Mouse (Mus musculus): ENCODE measurements at regions not wholly inside any gene's neighbourhood (a gene's known extent, or its start where the extent isn't known, plus 50 kb on each side); places are given as distances from the start of the nearest gene placed in this dataset.

DNA sequence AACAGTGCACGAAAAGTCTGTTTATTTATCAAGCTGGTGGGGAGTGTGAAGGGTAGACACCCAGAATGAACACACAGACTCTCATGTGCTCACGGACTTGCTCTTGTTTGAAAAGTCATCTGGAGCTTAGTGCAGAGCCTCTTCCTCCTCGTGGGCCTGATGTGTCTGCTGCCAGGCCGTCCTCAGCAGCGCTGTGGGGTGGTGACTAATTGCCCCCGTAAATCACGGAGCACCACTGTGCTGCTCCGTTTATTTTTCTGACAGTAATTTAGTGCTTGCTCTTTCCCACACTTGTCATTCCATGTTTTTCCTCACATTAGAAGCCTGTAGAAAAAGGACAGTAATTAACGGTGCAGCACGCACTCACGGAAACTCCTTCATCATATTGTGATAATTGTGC lies 51.2 kb upstream of the Gm17304 start:
- 14% methylated on average over 11 of the region's 11 CpGs for WGBS
- ATAC-seq (replicated peaks; ENCODE audit: low FRiP score, low TSS enrichment, low read depth), result no peak
- H3K27me3 ChIP-seq (replicated peaks; ENCODE audit: control insufficient read depth, insufficient read depth, low read length), result peaks cover 58% of the 10 kb centered on the region

DNA sequence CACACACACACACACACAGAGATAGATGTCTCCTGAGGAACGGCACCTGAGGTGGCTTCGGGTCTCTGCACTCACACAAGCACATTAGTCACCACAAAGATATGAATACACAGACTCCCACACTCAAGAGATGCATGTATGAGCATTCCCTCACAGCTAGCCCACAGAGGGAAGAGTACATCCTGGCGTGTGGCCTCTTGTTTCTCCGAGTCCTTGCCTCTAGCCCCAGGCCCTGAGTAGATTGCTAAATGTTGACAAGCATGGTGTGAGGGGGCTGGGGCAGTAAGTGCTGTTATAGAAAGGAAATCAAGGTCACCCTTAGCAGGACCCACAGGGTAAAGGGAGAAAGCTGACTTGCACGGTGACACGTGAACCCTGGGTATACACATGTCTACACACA lies 69.6 kb upstream of the Gm17304 start:
- Histone ChIP-seq H3K36me3 (ENCODE audit: control insufficient read depth, insufficient read depth, low read length) (no peaks in the 10 kb centered on the region), H3K4me2 (ENCODE audit: low read length) (no peak overlapping the region), H3K4me3 (ENCODE audit: low read depth, low read length) (no peak overlapping the region), H3K9ac (ENCODE audit: low read length) (no peak overlapping the region), H3K27ac (ENCODE audit: low read depth) (no peak overlapping the region), H3K9me3 (ENCODE audit: control insufficient read depth, low read length) (no peaks in the 10 kb centered on the region), H3K4me1 (replicated peaks; ENCODE audit: control insufficient read depth, insufficient read depth, low read length) (no peaks in the 10 kb centered on the region; the same call in 1 of the 2 replicates), H3K27me3 (replicated peaks; ENCODE audit: control insufficient read depth, insufficient read depth, low read length) (no peaks in the 10 kb centered on the region)
- 77% methylated on average over 6 of the region's 6 CpGs for WGBS
- ATAC-seq (replicated peaks; ENCODE audit: low FRiP score, low TSS enrichment, low read depth) (no peak), DNase-seq (ENCODE audit: low spot score) (no peak)

More for the DNA sequence above, 51.2 kb upstream of the Gm17304 start:
- H3K9ac ChIP-seq (ENCODE audit: low read length), result no peak overlapping the region
- no peaks in the 10 kb centered on the region for H3K9me3 ChIP-seq (ENCODE audit: control insufficient read depth, low read length)
- H3K4me1 ChIP-seq (replicated peaks; ENCODE audit: control insufficient read depth, insufficient read depth, low read length), result peaks cover 4% of the 10 kb centered on the region; the same call in 1 of the 2 replicates
- H3K27ac ChIP-seq (ENCODE audit: low read depth), result no peak overlapping the region
- no peak overlapping the region for H3K4me3 ChIP-seq (ENCODE audit: low read depth, low read length)
- no peak for DNase-seq (ENCODE audit: low spot score)
- H3K4me2 ChIP-seq (ENCODE audit: low read length), result no peak overlapping the region
- H3K36me3 ChIP-seq (ENCODE audit: control insufficient read depth, insufficient read depth, low read length), result no peaks in the 10 kb centered on the region

DNA sequence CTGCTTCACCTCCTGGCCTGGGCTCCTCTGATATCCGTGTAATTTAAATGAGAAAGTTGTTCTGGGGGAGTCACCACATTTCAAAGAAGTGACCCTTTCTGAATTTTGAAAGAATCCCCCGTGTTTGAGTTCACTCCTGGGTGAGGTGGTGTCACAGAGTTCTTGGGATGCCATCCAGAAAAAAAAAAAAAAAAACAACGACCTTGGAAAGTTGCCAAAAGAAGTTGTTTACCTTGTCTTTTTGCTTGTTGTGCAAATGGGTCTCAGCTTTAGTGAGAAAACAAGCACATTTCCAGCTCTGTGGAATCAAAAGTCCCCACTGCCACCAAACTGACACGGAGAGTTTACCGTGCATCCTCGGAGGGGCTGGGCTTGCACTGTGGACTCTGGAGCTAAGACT lies 71.7 kb upstream of the Gm17304 start:
- H3K4me2 ChIP-seq (ENCODE audit: low read length), result no peak overlapping the region
- no peaks in the 10 kb centered on the region; the same call in 1 of the 2 replicates for H3K4me1 ChIP-seq (replicated peaks; ENCODE audit: control insufficient read depth, insufficient read depth, low read length)
- no peak overlapping the region for H3K27ac ChIP-seq (ENCODE audit: low read depth)
- DNase-seq (ENCODE audit: low spot score) (no peak), ATAC-seq (replicated peaks; ENCODE audit: low FRiP score, low TSS enrichment, low read depth) (no peak)
- no peaks in the 10 kb centered on the region for H3K27me3 ChIP-seq (replicated peaks; ENCODE audit: control insufficient read depth, insufficient read depth, low read length)
- H3K4me3 ChIP-seq (ENCODE audit: low read depth, low read length), result no peak overlapping the region
- H3K36me3 ChIP-seq (ENCODE audit: control insufficient read depth, insufficient read depth, low read length), result no peaks in the 10 kb centered on the region
- no peaks in the 10 kb centered on the region for H3K9me3 ChIP-seq (ENCODE audit: control insufficient read depth, low read length)
- no peak overlapping the region for H3K9ac ChIP-seq (ENCODE audit: low read length)
- 36% methylated on average over 6 of the region's 6 CpGs for WGBS

- Histone ChIP-seq H3K4me3 (ENCODE audit: low read depth, low read length) (no peak overlapping the region), H3K27me3 (replicated peaks; ENCODE audit: control insufficient read depth, insufficient read depth, low read length) (no peaks in the 10 kb centered on the region), H3K27ac (ENCODE audit: low read depth) (no peak overlapping the region), H3K9ac (ENCODE audit: low read length) (no peak overlapping the region), H3K36me3 (ENCODE audit: control insufficient read depth, insufficient read depth, low read length) (no peaks in the 10 kb centered on the region), H3K4me2 (ENCODE audit: low read length) (no peak overlapping the region), H3K4me1 (replicated peaks; ENCODE audit: control insufficient read depth, insufficient read depth, low read length) (no peaks in the 10 kb centered on the region; the same call in 1 of the 2 replicates), H3K9me3 (ENCODE audit: control insufficient read depth, low read length) (no peaks in the 10 kb centered on the region)
- ATAC-seq (replicated peaks; ENCODE audit: low FRiP score, low TSS enrichment, low read depth), result no peak
- WGBS, result 57% methylated on average over 5 of the region's 5 CpGs
- no peak for DNase-seq (ENCODE audit: low spot score)
Measured at GRCm38 (mm10) chr5:106536068-106536467, 72.8 kb upstream of the Gm17304 start.

DNA sequence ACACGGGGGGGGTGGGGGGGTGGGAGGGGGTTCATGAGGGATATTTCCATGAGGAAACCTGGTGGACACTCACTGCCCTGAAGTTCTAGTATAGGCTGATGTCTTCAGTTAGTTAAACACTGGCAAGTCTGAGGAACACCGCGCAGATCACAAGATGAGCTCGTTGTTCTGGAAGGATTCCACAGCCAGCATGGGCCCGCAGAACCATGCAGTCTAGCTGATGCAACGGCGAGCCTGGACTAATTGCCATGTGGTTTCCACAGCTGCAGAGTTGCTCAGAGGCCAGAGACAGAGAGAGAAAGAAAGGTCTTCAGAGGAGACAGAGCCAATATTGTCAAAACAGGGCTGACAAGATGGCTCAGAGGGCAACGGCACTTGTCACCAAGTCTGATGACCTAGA lies 70.8 kb upstream of the Barhl2 start:
- 87% methylated on average over 8 of the region's 8 CpGs for WGBS
- Histone ChIP-seq H3K9me3 (ENCODE audit: control insufficient read depth, low read length) (no peaks in the 10 kb centered on the region), H3K27ac (ENCODE audit: low read depth) (no peak overlapping the region), H3K9ac (ENCODE audit: low read length) (no peak overlapping the region), H3K4me2 (ENCODE audit: low read length) (no peak overlapping the region), H3K4me1 (replicated peaks; ENCODE audit: control insufficient read depth, insufficient read depth, low read length) (no peaks in the 10 kb centered on the region), H3K27me3 (replicated peaks; ENCODE audit: control insufficient read depth, insufficient read depth, low read length) (no peaks in the 10 kb centered on the region), H3K36me3 (ENCODE audit: control insufficient read depth, insufficient read depth, low read length) (no peaks in the 10 kb centered on the region), H3K4me3 (ENCODE audit: low read depth, low read length) (no peak overlapping the region)
- DNase-seq (ENCODE audit: low spot score) (no peak), ATAC-seq (replicated peaks; ENCODE audit: low FRiP score, low TSS enrichment, low read depth) (no peak)

- ATAC-seq (replicated peaks; ENCODE audit: low FRiP score, low TSS enrichment, low read depth), result no peak
- H3K9ac ChIP-seq (ENCODE audit: low read length), result no peak overlapping the region
- H3K36me3 ChIP-seq (ENCODE audit: control insufficient read depth, insufficient read depth, low read length), result no peaks in the 10 kb centered on the region
- no peaks in the 10 kb centered on the region for H3K27me3 ChIP-seq (replicated peaks; ENCODE audit: control insufficient read depth, insufficient read depth, low read length)
- 83% methylated on average over 14 of the region's 14 CpGs for WGBS
- no peak overlapping the region for H3K4me2 ChIP-seq (ENCODE audit: low read length)
- no peaks in the 10 kb centered on the region for H3K4me1 ChIP-seq (replicated peaks; ENCODE audit: control insufficient read depth, insufficient read depth, low read length)
- DNase-seq (ENCODE audit: low spot score), result no peak
- H3K4me3 ChIP-seq (ENCODE audit: low read depth, low read length), result no peak overlapping the region
- H3K27ac ChIP-seq (ENCODE audit: low read depth), result no peak overlapping the region
- H3K9me3 ChIP-seq (ENCODE audit: control insufficient read depth, low read length), result no peaks in the 10 kb centered on the region
Measured at GRCm38 (mm10) chr5:106527364-106527985, 69.5 kb upstream of the Barhl2 start.

GRCm38 (mm10) chr5:106512423-106513089 lies 54.6 kb upstream of the Barhl2 start:
- Histone ChIP-seq H3K9me3 (ENCODE audit: control insufficient read depth, low read length) (no peaks in the 10 kb centered on the region), H3K36me3 (ENCODE audit: control insufficient read depth, insufficient read depth, low read length) (no peaks in the 10 kb centered on the region), H3K27ac (ENCODE audit: low read depth) (no peak overlapping the region), H3K27me3 (replicated peaks; ENCODE audit: control insufficient read depth, insufficient read depth, low read length) (no peaks in the 10 kb centered on the region), H3K9ac (ENCODE audit: low read length) (no peak overlapping the region), H3K4me2 (ENCODE audit: low read length) (no peak overlapping the region), H3K4me3 (ENCODE audit: low read depth, low read length) (no peak overlapping the region), H3K4me1 (replicated peaks; ENCODE audit: control insufficient read depth, insufficient read depth, low read length) (no peaks in the 10 kb centered on the region)
- ATAC-seq (replicated peaks; ENCODE audit: low FRiP score, low TSS enrichment, low read depth) (no peak), DNase-seq (ENCODE audit: low spot score) (no peak)
- WGBS, result 79% methylated on average over 7 of the region's 7 CpGs

DNA sequence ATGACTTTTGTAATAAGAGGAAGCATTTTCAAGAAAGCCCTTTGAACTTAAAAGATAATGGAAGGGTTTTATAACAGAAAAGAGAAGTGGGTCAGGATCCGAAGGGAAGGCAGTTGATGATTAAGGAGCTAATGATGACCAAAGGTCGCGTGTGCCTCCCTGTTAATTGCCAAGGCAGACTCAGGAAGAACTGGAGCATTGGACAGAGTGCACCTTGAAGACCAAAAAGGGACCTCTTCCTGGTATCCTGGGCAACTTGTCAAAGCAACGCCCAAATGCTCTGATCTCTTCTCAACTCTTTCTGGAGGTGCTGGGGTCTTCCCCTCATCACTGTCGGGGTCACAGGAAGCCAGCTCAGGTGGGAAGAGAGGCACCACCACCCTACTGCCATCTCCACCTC lies 49.9 kb upstream of the Barhl2 start:
- Histone ChIP-seq H3K4me2 (ENCODE audit: low read length) (no peak overlapping the region), H3K27ac (ENCODE audit: low read depth) (no peak overlapping the region), H3K4me1 (replicated peaks; ENCODE audit: control insufficient read depth, insufficient read depth, low read length) (no peaks in the 10 kb centered on the region), H3K9ac (ENCODE audit: low read length) (no peak overlapping the region), H3K4me3 (ENCODE audit: low read depth, low read length) (no peak overlapping the region), H3K9me3 (ENCODE audit: control insufficient read depth, low read length) (no peaks in the 10 kb centered on the region), H3K36me3 (ENCODE audit: control insufficient read depth, insufficient read depth, low read length) (no peaks in the 10 kb centered on the region), H3K27me3 (replicated peaks; ENCODE audit: control insufficient read depth, insufficient read depth, low read length) (no peaks in the 10 kb centered on the region)
- no peak for DNase-seq (ENCODE audit: low spot score)
- no peak for ATAC-seq (replicated peaks; ENCODE audit: low FRiP score, low TSS enrichment, low read depth)
- WGBS, result 63% methylated on average over 5 of the region's 5 CpGs
